Mouse (Mus musculus) ES-Bruce4 (cell line): ENCODE measurements at regions not wholly inside any gene's neighbourhood (a gene's known extent, or its start where the extent isn't known, plus 50 kb on each side); places are given as distances from the start of the nearest gene placed in this dataset.

ENCODE experiments used
- CTCF ChIP-seq: IDR thresholded peaks from one replicate; pipeline ENCODE4 v1.8.1; 2011; ENCODE audit warnings: low read depth, low read length
- POLR2A ChIP-seq: IDR thresholded peaks from one replicate; pipeline ENCODE4 v1.8.1; 2011; ENCODE audit warnings: low read length; ENCODE audit not compliant: insufficient read depth

- no peak for TF ChIP-seq CTCF
- no peak for TF ChIP-seq POLR2A
Observed at GRCm38 (mm10) chr1:30503224-30503623, 370.5 kb downstream of the Phf3 start.
